Mouse (Mus musculus) frontal cortex, postnatal 10 days (tissue): ENCODE data around the gene Prok1.

ENCODE experiments used
- DNase-seq, 2 experiments: peaks; one replicate each; pipeline ENCODE4 v3.0.0; 2022; ENCODE audit warnings: low spot score in 2 of 2, mixed read lengths in 1 of 2

Gene Prok1

DNA sequence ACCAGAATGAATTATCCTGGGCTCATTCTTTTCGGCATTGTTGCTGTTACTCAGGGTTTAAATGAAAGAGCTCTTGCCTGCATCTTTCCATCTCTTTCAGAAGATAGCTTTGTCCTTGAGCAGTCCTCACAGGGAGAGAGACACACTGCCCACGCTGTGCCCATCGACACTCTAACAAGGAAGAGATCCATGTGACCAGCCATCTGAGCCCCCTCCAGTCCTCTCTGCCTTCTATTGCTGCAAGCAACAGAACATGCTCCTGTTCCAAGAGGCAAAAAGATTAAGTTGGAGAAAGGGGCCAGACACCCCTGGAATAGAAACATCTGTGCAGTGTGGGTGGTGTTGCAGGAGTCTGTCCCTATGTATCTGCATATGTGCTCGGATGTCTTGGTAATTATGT lies 52.5 kb downstream of the Prok1 start:
- DNase-seq, result no peak

DNA sequence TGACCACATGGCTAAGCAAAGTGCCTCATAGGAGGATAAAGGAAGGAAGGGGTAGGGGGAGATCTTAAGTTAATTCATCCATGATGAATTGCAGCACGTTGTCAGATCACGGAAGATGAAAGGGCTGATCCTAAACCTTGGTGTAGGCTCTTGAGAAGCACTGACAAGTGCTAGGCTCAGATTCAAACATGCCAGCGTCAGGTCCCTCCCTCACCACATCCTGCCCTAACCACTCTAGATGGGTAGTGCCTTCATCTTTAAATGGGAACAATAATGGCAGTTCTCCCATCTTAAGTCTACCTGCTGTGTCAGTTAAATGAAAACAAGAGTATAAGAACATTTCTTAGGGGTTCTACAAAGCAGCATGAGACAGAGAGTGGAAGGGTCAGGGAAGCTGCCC lies 53.9 kb downstream of the Prok1 start:
- DNase-seq, result no peak

DNA sequence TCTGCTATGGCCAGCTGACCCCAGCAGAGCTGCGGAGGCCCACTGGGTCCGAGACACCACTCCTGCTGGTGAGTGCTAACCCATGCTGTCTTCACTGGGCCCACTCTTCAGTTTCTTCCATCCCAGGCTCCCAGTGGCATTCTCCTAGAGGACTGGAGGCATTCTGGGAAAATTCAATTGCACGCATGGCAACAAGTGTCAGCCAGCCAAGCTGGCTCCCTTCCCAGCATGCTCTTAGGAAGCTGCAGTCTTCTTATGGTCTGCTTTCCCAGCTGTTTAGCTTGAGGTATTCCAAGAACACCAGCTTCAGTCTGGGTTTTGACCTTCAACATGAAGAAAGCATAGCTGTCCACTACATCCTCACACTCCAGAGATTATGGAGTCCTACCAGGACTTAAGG lies 56.3 kb downstream of the Prok1 start:
- no peak for DNase-seq
